Mouse (Mus musculus): Measurements from ENCODE around the gene Ahcyl1. TPM values are rescaled to one million over a fixed set of nuclear protein-coding genes. Genes with fewer than 3 reads are reported as not detected.

Gene Ahcyl1
- polyA plus RNA-seq, 1 experiment from 2014 or later: 142 TPM

GRCm38 (mm10) chr3:107695219-107695947 lies 977 bp downstream of the Ahcyl1 start:
- Histone ChIP-seq H3K36me3 (ENCODE audit: control insufficient read depth, insufficient read depth, low read length) (no peaks in the 10 kb centered on the region), H3K4me3 (ENCODE audit: low read depth, low read length) (peak overlapping the region; percentile 87), H3K9ac (replicated peaks; ENCODE audit: low read depth, low read length) (peak overlapping the region; percentile 95), H3K4me1 (ENCODE audit: control insufficient read depth, insufficient read depth, low read length) (peaks cover 38% of the 10 kb centered on the region), H3K27me3 (ENCODE audit: control insufficient read depth, insufficient read depth, low read length) (no peaks in the 10 kb centered on the region), H3K4me2 (ENCODE audit: low read depth, low read length) (peak overlapping the region; percentile 93), H3K9me3 (ENCODE audit: control insufficient read depth, low read length) (no peaks in the 10 kb centered on the region), H3K27ac (ENCODE audit: low read depth, low read length) (peak overlapping the region; percentile 91)
- ATAC-seq (ENCODE audit: low read depth): no peak
- 4% methylated on average over 16 of the region's 16 CpGs for WGBS

- 45% methylated on average over 2 of the region's 2 CpGs for WGBS
- H3K9ac ChIP-seq (replicated peaks; ENCODE audit: low read depth, low read length): peak overlapping the region; percentile 95; the same call in 1 of the 2 replicates
Observed at GRCm38 (mm10) chr3:107694256-107694900, 2.0 kb downstream of the Ahcyl1 start.

GRCm38 (mm10) chr3:107690366-107690765 lies 6.0 kb downstream of the Ahcyl1 start:
- no peak for ATAC-seq (ENCODE audit: low read depth)
- Histone ChIP-seq H3K9me3 (ENCODE audit: control insufficient read depth, low read length) (no peaks in the 10 kb centered on the region), H3K27me3 (ENCODE audit: control insufficient read depth, insufficient read depth, low read length) (no peaks in the 10 kb centered on the region), H3K4me2 (ENCODE audit: low read depth, low read length) (no peak overlapping the region), H3K4me3 (ENCODE audit: low read depth, low read length) (no peak overlapping the region), H3K27ac (ENCODE audit: low read depth, low read length) (no peak overlapping the region; the same call in 1 of the 2 replicates), H3K9ac (replicated peaks; ENCODE audit: low read depth, low read length) (no peak overlapping the region), H3K36me3 (ENCODE audit: control insufficient read depth, insufficient read depth, low read length) (no peaks in the 10 kb centered on the region), H3K4me1 (ENCODE audit: control insufficient read depth, insufficient read depth, low read length) (peaks cover 46% of the 10 kb centered on the region)
- 29% methylated on average over 2 of the region's 2 CpGs for WGBS

More at GRCm38 (mm10) chr3:107694256-107694900, 2.0 kb downstream of the Ahcyl1 start:
- no peaks in the 10 kb centered on the region for H3K27me3 ChIP-seq (ENCODE audit: control insufficient read depth, insufficient read depth, low read length)
- peak overlapping the region; percentile 93 for H3K4me2 ChIP-seq (ENCODE audit: low read depth, low read length)
- H3K4me1 ChIP-seq (ENCODE audit: control insufficient read depth, insufficient read depth, low read length): peaks cover 42% of the 10 kb centered on the region
- H3K9me3 ChIP-seq (ENCODE audit: control insufficient read depth, low read length): no peaks in the 10 kb centered on the region
- ATAC-seq (ENCODE audit: low read depth): no peak
- H3K27ac ChIP-seq (ENCODE audit: low read depth, low read length): no peak overlapping the region
- peak overlapping the region; percentile 87 for H3K4me3 ChIP-seq (ENCODE audit: low read depth, low read length)
- H3K36me3 ChIP-seq (ENCODE audit: control insufficient read depth, insufficient read depth, low read length): no peaks in the 10 kb centered on the region

GRCm38 (mm10) chr3:107689245-107689644 lies 7.1 kb downstream of the Ahcyl1 start:
- Histone ChIP-seq H3K4me3 (ENCODE audit: low read depth, low read length) (no peak overlapping the region), H3K4me2 (ENCODE audit: low read depth, low read length) (no peak overlapping the region), H3K9ac (replicated peaks; ENCODE audit: low read depth, low read length) (no peak overlapping the region), H3K9me3 (ENCODE audit: control insufficient read depth, low read length) (no peaks in the 10 kb centered on the region), H3K27me3 (ENCODE audit: control insufficient read depth, insufficient read depth, low read length) (no peaks in the 10 kb centered on the region), H3K36me3 (ENCODE audit: control insufficient read depth, insufficient read depth, low read length) (no peaks in the 10 kb centered on the region), H3K27ac (ENCODE audit: low read depth, low read length) (no peak overlapping the region), H3K4me1 (ENCODE audit: control insufficient read depth, insufficient read depth, low read length) (peaks cover 36% of the 10 kb centered on the region)
- no peak for ATAC-seq (ENCODE audit: low read depth)

- WGBS: 76% methylated on average over 1 of the region's 1 CpGs
- H3K4me1 ChIP-seq (ENCODE audit: control insufficient read depth, insufficient read depth, low read length): peaks cover 26% of the 10 kb centered on the region
Observed at GRCm38 (mm10) chr3:107688236-107688635, 8.1 kb downstream of the Ahcyl1 start.

GRCm38 (mm10) chr3:107686276-107686977 lies 9.9 kb downstream of the Ahcyl1 start:
- H3K9me3 ChIP-seq (ENCODE audit: control insufficient read depth, low read length): no peaks in the 10 kb centered on the region
- H3K27ac ChIP-seq (ENCODE audit: low read depth, low read length): no peak overlapping the region
- H3K36me3 ChIP-seq (ENCODE audit: control insufficient read depth, insufficient read depth, low read length): no peaks in the 10 kb centered on the region
- ATAC-seq (ENCODE audit: low read depth): no peak
- H3K4me2 ChIP-seq (ENCODE audit: low read depth, low read length): no peak overlapping the region
- peaks cover 23% of the 10 kb centered on the region for H3K4me1 ChIP-seq (ENCODE audit: control insufficient read depth, insufficient read depth, low read length)
- 89% methylated on average over 3 of the region's 3 CpGs for WGBS
- no peaks in the 10 kb centered on the region for H3K27me3 ChIP-seq (ENCODE audit: control insufficient read depth, insufficient read depth, low read length)
- H3K9ac ChIP-seq (replicated peaks; ENCODE audit: low read depth, low read length): no peak overlapping the region
- H3K4me3 ChIP-seq (ENCODE audit: low read depth, low read length): no peak overlapping the region

More at GRCm38 (mm10) chr3:107688236-107688635, 8.1 kb downstream of the Ahcyl1 start:
- Histone ChIP-seq H3K4me3 (ENCODE audit: low read depth, low read length) (no peak overlapping the region), H3K9me3 (ENCODE audit: control insufficient read depth, low read length) (no peaks in the 10 kb centered on the region), H3K4me2 (ENCODE audit: low read depth, low read length) (no peak overlapping the region), H3K9ac (replicated peaks; ENCODE audit: low read depth, low read length) (no peak overlapping the region), H3K27me3 (ENCODE audit: control insufficient read depth, insufficient read depth, low read length) (no peaks in the 10 kb centered on the region), H3K27ac (ENCODE audit: low read depth, low read length) (no peak overlapping the region), H3K36me3 (ENCODE audit: control insufficient read depth, insufficient read depth, low read length) (no peaks in the 10 kb centered on the region)
- ATAC-seq (ENCODE audit: low read depth): no peak

GRCm38 (mm10) chr3:107685652-107686051 lies 10.7 kb downstream of the Ahcyl1 start:
- ATAC-seq (ENCODE audit: low read depth): no peak
- Histone ChIP-seq H3K4me3 (ENCODE audit: low read depth, low read length) (no peak overlapping the region), H3K9ac (replicated peaks; ENCODE audit: low read depth, low read length) (no peak overlapping the region), H3K36me3 (ENCODE audit: control insufficient read depth, insufficient read depth, low read length) (no peaks in the 10 kb centered on the region), H3K27me3 (ENCODE audit: control insufficient read depth, insufficient read depth, low read length) (no peaks in the 10 kb centered on the region), H3K4me2 (ENCODE audit: low read depth, low read length) (no peak overlapping the region), H3K9me3 (ENCODE audit: control insufficient read depth, low read length) (no peaks in the 10 kb centered on the region), H3K27ac (ENCODE audit: low read depth, low read length) (no peak overlapping the region), H3K4me1 (ENCODE audit: control insufficient read depth, insufficient read depth, low read length) (peaks cover 23% of the 10 kb centered on the region)
- 91% methylated on average over 2 of the region's 2 CpGs for WGBS

- ATAC-seq (ENCODE audit: low read depth): no peak
- Histone ChIP-seq H3K9ac (replicated peaks; ENCODE audit: low read depth, low read length) (no peak overlapping the region), H3K36me3 (ENCODE audit: control insufficient read depth, insufficient read depth, low read length) (no peaks in the 10 kb centered on the region), H3K27ac (ENCODE audit: low read depth, low read length) (no peak overlapping the region), H3K4me1 (ENCODE audit: control insufficient read depth, insufficient read depth, low read length) (peaks cover 16% of the 10 kb centered on the region; the same call in 1 of the 2 replicates), H3K4me3 (ENCODE audit: low read depth, low read length) (no peak overlapping the region), H3K27me3 (ENCODE audit: control insufficient read depth, insufficient read depth, low read length) (no peaks in the 10 kb centered on the region), H3K4me2 (ENCODE audit: low read depth, low read length) (no peak overlapping the region), H3K9me3 (ENCODE audit: control insufficient read depth, low read length) (no peaks in the 10 kb centered on the region)
- WGBS: 94% methylated on average over 1 of the region's 1 CpGs
Observed at GRCm38 (mm10) chr3:107683587-107683986, 12.8 kb downstream of the Ahcyl1 start.

All from neural tube, embryonic 14.5 days (tissue).